Mouse (Mus musculus): ENCODE data around the gene Twf1. TPM values are rescaled to one million over a fixed set of nuclear protein-coding genes. Genes with fewer than 3 reads are reported as not detected.

The Twf1 gene
- polyA plus RNA-seq, 1 experiment from 2014 or later: 88.7 TPM

DNA sequence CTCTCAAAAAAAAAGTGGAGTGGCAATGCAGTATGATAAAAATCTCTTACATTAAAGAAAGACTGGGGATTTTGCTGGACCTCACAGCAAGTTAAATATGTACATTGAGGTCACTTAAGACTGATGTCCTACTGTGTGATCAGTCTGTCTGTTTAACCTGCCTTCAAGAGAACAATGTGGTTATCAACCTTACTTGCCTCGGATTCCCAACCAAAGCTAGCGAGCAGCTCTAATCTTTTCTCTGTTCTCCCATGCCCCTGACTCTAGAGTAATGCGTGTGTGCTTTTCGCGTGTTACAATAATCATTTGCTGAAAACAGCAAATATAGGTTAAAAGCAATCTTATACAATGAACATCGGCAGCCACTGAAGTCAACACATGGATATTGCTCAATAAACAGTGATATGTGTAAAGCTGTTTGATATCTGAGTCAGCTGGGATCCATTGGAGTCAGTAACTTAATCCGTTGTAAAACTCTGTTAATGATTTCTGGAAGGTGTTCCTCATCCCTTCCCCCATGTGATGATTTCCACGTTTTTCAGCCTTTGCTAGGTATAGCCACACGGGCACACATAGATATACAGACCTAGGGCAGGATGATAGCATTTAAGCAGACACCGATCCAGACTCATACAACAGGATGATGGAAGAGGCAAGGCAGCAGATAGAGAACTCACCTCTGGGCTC is 21.1 kb downstream of the Twf1 start:
- Histone ChIP-seq H3K9ac (no peak overlapping the region), H3K4me2 (no peak overlapping the region), H3K4me1 (no peaks in the 10 kb centered on the region), H3K27ac (no peak overlapping the region), H3K27me3 (no peaks in the 10 kb centered on the region), H3K4me3 (no peak overlapping the region), H3K36me3 (no peaks in the 10 kb centered on the region), H3K9me3 (no peaks in the 10 kb centered on the region)
- WGBS: 61% methylated on average over 10 of the region's 10 CpGs
- no peak for ATAC-seq (ENCODE audit: borderline replicate concordance, extremely low read depth, low FRiP score, low TSS enrichment)

DNA sequence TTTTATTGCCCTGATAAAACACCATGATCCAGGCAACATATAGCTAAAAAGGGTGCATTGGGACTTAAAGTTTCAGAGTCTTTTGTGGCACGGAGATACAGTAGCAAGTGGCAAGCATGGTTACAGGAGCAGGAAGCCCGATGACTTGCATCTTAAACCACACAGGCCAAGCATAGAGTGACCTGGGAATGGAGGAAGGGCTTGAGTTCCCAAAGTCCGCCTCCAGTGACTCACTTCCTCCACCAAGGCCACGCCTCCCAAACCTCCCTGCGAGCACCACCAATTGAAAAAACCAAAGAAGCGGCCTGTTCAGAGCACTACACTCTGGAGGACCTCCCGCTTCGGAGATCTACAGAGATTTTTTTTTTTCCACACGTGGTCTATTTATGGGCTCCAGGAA is 23.8 kb downstream of the Twf1 start:
- no peaks in the 10 kb centered on the region for H3K4me1 ChIP-seq
- no peak for ATAC-seq (ENCODE audit: borderline replicate concordance, extremely low read depth, low FRiP score, low TSS enrichment)
- H3K36me3 ChIP-seq: no peaks in the 10 kb centered on the region
- no peak overlapping the region for H3K4me2 ChIP-seq
- no peaks in the 10 kb centered on the region for H3K9me3 ChIP-seq
- no peak overlapping the region for H3K9ac ChIP-seq
- H3K4me3 ChIP-seq: no peak overlapping the region
- WGBS: 83% methylated on average over 9 of the region's 9 CpGs
- no peaks in the 10 kb centered on the region for H3K27me3 ChIP-seq
- no peak overlapping the region for H3K27ac ChIP-seq

DNA sequence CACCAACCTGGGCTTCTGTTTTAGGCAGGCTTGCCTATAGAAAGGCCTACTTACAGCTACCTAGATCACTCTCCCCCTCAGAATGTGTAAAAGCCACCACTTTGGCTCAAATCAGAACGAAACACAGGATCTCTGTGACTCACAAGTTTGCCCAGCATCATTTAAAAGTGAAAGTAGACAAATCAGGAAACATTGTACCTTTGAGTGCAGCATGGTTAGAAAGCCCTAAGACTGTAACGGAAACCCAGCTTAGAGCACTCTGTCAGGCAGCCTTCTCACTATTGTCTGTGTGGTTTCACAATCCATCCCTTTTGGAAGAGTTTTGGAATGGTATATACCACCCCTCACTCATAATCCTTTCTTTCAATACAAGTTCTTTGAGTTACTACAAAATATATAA is 24.8 kb downstream of the Twf1 start:
- no peak overlapping the region for H3K27ac ChIP-seq
- no peaks in the 10 kb centered on the region for H3K27me3 ChIP-seq
- no peak overlapping the region for H3K9ac ChIP-seq
- WGBS: 81% methylated on average over 2 of the region's 2 CpGs
- H3K4me2 ChIP-seq: no peak overlapping the region
- no peaks in the 10 kb centered on the region for H3K36me3 ChIP-seq
- H3K9me3 ChIP-seq: no peaks in the 10 kb centered on the region
- H3K4me1 ChIP-seq: no peaks in the 10 kb centered on the region
- ATAC-seq (ENCODE audit: borderline replicate concordance, extremely low read depth, low FRiP score, low TSS enrichment): no peak
- no peak overlapping the region for H3K4me3 ChIP-seq

DNA sequence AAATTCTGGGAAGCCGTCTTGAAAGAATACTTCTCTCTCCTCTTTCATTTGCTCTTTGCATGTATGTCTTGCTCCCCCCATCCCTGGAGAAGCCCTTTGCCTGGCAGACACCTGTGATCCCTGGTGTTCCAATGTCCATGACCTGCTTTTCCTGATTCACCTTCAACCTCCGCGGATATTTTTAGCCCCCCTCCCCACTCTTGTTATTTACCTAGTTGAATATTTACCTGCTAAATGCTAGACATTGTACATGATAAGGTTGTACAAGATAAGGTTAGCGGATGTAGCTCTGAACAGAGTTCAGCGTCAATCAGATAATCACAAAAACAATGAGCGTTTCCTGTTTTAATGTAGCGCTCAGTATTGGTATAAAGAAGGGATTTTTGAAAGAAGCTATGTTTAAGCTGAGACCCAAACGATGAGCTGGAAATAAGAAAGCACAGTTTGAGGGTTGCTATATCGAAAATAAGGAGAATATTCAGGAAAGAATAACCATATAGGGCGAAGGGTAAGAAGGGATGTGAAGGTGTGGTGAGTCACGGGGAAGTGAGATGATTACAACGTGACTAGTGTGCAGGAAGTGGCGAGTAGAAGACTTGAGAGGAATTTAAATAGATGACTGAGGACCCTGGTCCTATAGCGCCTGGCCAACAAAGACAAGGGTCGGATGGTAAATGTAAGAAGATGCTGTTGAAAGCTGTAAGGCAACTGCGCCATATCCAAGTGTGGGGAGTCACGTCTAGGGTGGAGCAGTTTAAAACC is 30.6 kb downstream of the Twf1 start:
- no peaks in the 10 kb centered on the region for H3K4me1 ChIP-seq
- no peaks in the 10 kb centered on the region for H3K27me3 ChIP-seq
- H3K27ac ChIP-seq: no peak overlapping the region
- no peaks in the 10 kb centered on the region for H3K9me3 ChIP-seq
- no peaks in the 10 kb centered on the region for H3K36me3 ChIP-seq
- no peak overlapping the region for H3K4me3 ChIP-seq
- no peak for ATAC-seq (ENCODE audit: borderline replicate concordance, extremely low read depth, low FRiP score, low TSS enrichment)
- WGBS: 64% methylated on average over 17 of the region's 17 CpGs
- no peak overlapping the region for H3K9ac ChIP-seq
- no peak overlapping the region for H3K4me2 ChIP-seq

DNA sequence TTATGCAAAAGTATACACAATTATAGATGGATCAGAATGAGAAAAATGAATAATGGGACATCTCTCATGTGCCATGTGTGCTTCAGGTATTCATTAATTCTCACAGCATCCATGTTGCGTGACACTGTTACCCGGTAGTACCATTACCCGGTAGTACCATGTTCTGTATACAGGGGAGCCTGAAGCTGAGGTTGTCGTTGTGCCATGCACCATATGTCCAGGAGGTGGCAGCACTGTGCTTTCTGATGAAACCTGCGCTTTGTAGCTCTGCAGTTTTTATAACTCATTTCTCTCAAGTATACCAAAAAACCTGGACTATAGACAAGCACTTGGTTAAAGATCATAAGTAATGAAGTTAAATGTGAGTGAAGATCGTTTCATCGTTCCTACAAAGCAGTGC is 32.2 kb downstream of the Twf1 start:
- H3K4me1 ChIP-seq: no peaks in the 10 kb centered on the region
- no peaks in the 10 kb centered on the region for H3K36me3 ChIP-seq
- no peaks in the 10 kb centered on the region for H3K27me3 ChIP-seq
- H3K9ac ChIP-seq: no peak overlapping the region
- H3K4me3 ChIP-seq: no peak overlapping the region
- H3K27ac ChIP-seq: no peak overlapping the region
- 19% methylated on average over 7 of the region's 7 CpGs for WGBS
- peak; percentile 64; the same call in 1 of the 2 replicates for ATAC-seq (ENCODE audit: borderline replicate concordance, extremely low read depth, low FRiP score, low TSS enrichment)
- H3K4me2 ChIP-seq: no peak overlapping the region
- no peaks in the 10 kb centered on the region for H3K9me3 ChIP-seq

DNA sequence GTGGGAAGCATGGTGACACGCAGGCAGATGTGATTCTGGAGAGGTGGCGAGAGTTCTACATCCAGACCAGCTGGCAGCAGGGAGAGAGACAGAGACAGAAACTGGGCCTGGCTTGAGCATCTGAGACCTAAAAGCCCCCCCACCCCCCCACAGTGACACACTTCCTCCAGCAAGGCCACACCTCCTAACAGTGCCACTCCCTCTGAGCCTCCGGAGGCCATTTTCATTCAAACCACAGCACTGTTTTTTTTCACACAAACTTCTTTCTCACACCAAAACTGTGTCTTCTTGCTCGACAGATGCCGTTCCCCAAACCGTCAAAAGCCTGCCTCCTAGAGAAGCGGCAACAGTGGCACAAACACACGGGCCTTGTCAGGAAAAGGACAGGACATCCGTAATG is 36.2 kb downstream of the Twf1 start:
- Histone ChIP-seq H3K27me3 (no peaks in the 10 kb centered on the region), H3K27ac (no peak overlapping the region), H3K9me3 (no peaks in the 10 kb centered on the region), H3K4me1 (no peaks in the 10 kb centered on the region), H3K9ac (no peak overlapping the region), H3K4me2 (no peak overlapping the region), H3K4me3 (no peak overlapping the region), H3K36me3 (no peaks in the 10 kb centered on the region)
- no peak for ATAC-seq (ENCODE audit: borderline replicate concordance, extremely low read depth, low FRiP score, low TSS enrichment)
- 89% methylated on average over 9 of the region's 9 CpGs for WGBS

DNA sequence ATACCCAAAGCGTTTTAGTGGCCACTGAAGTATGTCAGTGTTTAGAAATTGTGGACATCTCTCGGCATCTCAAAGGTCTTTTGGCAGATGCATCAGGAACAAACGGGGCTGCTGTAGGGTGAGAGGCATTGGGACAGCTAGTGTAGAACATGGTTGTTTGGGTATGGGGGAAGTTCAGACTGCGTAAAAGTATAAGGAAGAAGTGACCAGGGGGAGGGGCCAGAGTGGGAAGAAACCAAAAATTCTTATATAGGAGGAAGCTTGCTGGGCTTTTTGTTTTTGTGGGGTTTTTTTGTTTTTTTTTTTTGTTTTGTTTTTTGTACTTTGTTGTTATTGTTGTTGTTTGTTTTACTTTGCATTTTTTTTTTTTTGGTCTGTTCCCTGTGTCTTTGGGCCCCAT is 44.8 kb downstream of the Twf1 start:
- Histone ChIP-seq H3K4me1 (peaks cover 10% of the 10 kb centered on the region; the same call in 1 of the 2 replicates), H3K27me3 (no peaks in the 10 kb centered on the region), H3K36me3 (no peaks in the 10 kb centered on the region), H3K9ac (no peak overlapping the region), H3K4me2 (no peak overlapping the region), H3K4me3 (no peak overlapping the region), H3K27ac (no peak overlapping the region), H3K9me3 (no peaks in the 10 kb centered on the region)
- 54% methylated on average over 4 of the region's 4 CpGs for WGBS
- no peak for ATAC-seq (ENCODE audit: borderline replicate concordance, extremely low read depth, low FRiP score, low TSS enrichment)

DNA sequence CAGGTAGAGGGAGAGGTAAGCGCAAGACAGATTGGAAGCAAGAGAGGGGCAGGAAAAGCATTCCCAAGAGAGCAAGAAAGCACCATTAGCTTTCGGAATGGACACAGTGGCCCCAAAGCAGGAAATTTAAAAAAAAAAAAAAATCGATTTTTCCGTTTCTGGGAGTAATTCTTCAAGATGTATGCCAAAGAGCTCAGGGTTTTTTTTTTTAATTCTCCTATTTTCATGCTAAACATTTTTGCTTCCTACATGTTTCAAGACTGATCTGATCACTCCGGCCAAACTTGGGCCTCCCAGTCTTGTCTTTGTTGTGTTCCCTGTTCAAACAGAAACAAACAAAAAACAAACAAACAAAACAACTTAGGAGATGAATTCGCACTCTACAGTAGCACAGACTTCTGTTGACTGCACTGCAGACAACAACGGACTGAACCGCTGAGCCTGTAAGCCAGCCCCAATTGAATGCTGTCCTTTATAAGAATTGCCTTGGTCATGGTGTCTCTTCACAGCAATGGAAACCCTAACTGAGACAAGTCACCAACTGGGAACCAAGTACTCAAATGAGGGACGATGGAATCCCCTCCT is 45.5 kb downstream of the Twf1 start:
- H3K4me3 ChIP-seq: peak overlapping the region; percentile 84
- H3K4me1 ChIP-seq: peaks cover 10% of the 10 kb centered on the region; the same call in 1 of the 2 replicates
- H3K9ac ChIP-seq: peak overlapping the region; percentile 69
- ATAC-seq (ENCODE audit: borderline replicate concordance, extremely low read depth, low FRiP score, low TSS enrichment): no peak
- H3K4me2 ChIP-seq: peak overlapping the region; percentile 83
- H3K9me3 ChIP-seq: no peaks in the 10 kb centered on the region
- H3K36me3 ChIP-seq: no peaks in the 10 kb centered on the region
- 36% methylated on average over 9 of the region's 9 CpGs for WGBS
- peak overlapping the region; percentile 75 for H3K27ac ChIP-seq
- no peaks in the 10 kb centered on the region for H3K27me3 ChIP-seq

DNA sequence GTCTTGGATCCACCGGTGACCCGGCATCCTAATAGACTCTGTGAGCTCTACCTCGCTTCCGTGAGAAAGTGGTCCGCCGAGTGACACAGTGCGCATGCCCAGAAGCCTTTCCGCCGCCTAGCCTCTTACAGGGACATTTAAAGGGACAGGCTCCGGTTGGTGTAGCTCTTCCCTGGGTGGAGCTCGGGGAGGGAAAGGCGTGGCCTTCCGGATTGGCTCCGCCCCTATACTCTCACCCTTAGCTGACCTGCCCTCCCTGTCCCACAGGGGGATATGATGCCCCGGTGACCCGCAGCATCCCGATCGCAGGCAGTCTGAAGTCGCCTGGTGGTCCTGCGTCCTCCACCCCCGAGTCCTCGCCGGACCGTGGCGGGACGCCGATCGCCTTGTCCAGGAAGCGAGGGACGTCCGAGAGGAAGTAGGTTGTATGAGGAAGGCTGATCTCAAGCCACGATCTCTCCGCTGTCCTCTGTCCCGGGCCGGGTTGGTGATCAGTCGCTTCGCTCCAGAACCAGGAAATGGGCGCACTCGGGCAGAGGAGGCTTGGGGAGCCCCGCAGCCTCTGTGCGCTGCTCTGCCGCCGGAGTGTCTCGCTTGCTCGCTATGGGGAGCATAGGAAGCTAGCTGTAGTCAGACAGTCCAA is 46.2 kb downstream of the Twf1 start, which contains the start of the genes Pus7l and Irak4:
Gene Pus7l (minus strand): TSS at position 139 of the 643 bp plus-strand sequence.
Gene Irak4 (plus strand): TSS at position 235 of the 643 bp plus-strand sequence.
- Histone ChIP-seq H3K4me1 (peaks cover 10% of the 10 kb centered on the region; the same call in 1 of the 2 replicates), H3K9ac (peak within 1 kb of the TSS; percentile 69), H3K36me3 (no peaks in the 10 kb centered on the region), H3K9me3 (no peaks in the 10 kb centered on the region), H3K4me3 (peak within 1 kb of the TSS; percentile 84), H3K4me2 (peak within 1 kb of the TSS; percentile 83), H3K27ac (peak within 1 kb of the TSS; percentile 75), H3K27me3 (no peaks in the 10 kb centered on the region)
- peak; percentile 99 for ATAC-seq (ENCODE audit: borderline replicate concordance, extremely low read depth, low FRiP score, low TSS enrichment)
- under 1% methylated on average over 45 of the region's 45 CpGs for WGBS

DNA sequence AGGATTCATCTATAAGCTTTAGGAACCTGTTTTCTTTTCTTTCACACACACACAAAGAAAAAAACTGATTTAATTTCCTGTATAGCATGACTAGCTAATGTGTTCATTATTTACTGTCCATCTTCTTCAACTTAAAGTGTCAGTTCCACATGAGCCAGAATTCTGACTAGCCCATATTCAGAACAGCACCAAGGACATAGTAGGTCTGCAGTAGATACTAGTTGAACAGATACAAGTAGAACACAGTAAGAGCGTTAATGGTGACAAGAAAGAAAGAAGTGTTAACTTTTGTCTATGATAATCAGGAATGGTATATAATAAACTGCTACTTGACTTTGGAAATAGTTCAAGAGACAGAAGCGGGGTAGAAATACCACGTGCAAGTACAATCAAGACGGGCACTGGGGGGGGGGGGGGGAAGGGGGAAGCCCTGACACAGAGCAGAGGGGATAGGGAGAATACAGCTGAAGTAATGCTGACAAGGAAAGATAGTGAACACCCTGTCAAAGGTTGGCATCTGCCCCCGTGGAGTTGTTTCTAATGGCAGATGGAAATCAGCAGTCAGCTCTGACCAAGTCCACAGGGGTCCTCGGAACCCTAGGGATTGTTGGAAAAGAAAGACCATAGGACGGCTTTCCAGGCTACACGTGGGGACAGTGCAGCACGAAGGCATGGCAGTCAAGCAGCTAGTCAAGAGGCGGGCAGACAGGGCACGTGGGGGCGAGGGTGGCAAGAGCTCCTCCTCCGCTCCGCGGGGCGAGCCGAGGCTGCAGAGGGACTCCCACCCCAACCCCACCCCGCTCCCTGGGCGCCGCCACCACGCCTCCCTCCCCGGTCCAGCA is 46.9 kb downstream of the Twf1 start:
- Histone ChIP-seq H3K4me1 (peaks cover 10% of the 10 kb centered on the region; the same call in 1 of the 2 replicates), H3K4me3 (peak overlapping the region; percentile 84), H3K36me3 (no peaks in the 10 kb centered on the region), H3K27me3 (no peaks in the 10 kb centered on the region), H3K4me2 (peak overlapping the region; percentile 83), H3K9me3 (no peaks in the 10 kb centered on the region), H3K9ac (peak overlapping the region; percentile 69), H3K27ac (peak overlapping the region; percentile 51)
- WGBS: 10% methylated on average over 20 of the region's 22 CpGs
- peak; percentile 86 for ATAC-seq (ENCODE audit: borderline replicate concordance, extremely low read depth, low FRiP score, low TSS enrichment)

DNA sequence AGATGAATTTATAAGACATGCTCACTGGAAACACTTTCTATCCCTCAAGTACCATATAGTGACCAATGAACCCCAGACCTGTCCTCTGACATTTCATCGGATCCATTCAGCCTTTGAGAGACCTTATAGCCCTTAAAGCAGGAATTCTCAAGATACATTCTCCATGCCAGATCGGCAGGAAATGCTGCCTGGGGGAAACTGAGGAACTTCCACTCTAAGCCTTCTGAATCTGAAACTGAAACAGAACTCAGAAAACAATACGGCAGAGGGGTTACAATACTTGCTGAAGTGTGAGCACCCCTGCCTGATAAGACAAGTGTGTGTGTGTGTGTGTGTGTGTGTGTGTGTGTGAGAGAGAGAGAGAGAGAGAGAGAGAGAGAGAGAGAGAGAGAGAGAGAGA is 50.4 kb downstream of the Twf1 start:
- Histone ChIP-seq H3K9ac (no peak overlapping the region), H3K4me2 (no peak overlapping the region), H3K4me1 (peaks cover 9% of the 10 kb centered on the region; the same call in 1 of the 2 replicates), H3K9me3 (no peaks in the 10 kb centered on the region), H3K27me3 (no peaks in the 10 kb centered on the region), H3K36me3 (no peaks in the 10 kb centered on the region), H3K27ac (no peak overlapping the region), H3K4me3 (no peak overlapping the region)
- WGBS: 84% methylated on average over 3 of the region's 3 CpGs
- no peak for ATAC-seq (ENCODE audit: borderline replicate concordance, extremely low read depth, low FRiP score, low TSS enrichment)
